ENCODE assay signal across 8 mouse cellular contexts in genomic region chr11:109649975-109650701, GRCm38 (mm10). TPM values are rescaled to one million over a fixed set of nuclear protein-coding genes. Genes with fewer than 3 reads are reported as not detected.
DNase-seq lines count a peak whose midpoint lies in the region; ATAC-seq lines count a peak whose summit lies in the region.

No protein-coding gene starts in this region.

- peak; percentile 81 for DNase-seq in embryo, embryonic 10 days (ENCODE audit: low spot score)
- peak; percentile 80 for DNase-seq in gastrocnemius, postnatal 14 days
- DNase-seq in intestine, embryonic 14.5 days (ENCODE audit: low spot score) = peak; percentile 82
- DNase-seq in left cerebral cortex, postnatal 14 days (ENCODE audit: low spot score in 2 of 2) = peak; percentile 84 to 90
- DNase-seq in right cerebral cortex, postnatal 25 days = peak; percentile 87
- peak; percentile 41 to 60 for DNase-seq in urinary bladder, postnatal 36 days (ENCODE audit: low spot score in 2 of 2)

- peak overlapping the region; percentile 64 for H3K4me3 ChIP-seq in intestine, embryonic 14.5 days (ENCODE audit: low read depth, low read length)

- peaks cover 22% of the 10 kb centered on the region for H3K4me1 ChIP-seq in intestine, embryonic 14.5 days (replicated peaks; ENCODE audit: control insufficient read depth, insufficient read depth, low read length)

- H3K4me2 ChIP-seq in intestine, embryonic 14.5 days (ENCODE audit: low read length) = peak overlapping the region; percentile 79

- WGBS in intestine, embryonic 14.5 days = 2% methylated on average over 31 of the region's 31 CpGs

- intact Hi-C loops in gastrocnemius, postnatal 14 days (cut with DNase I; ENCODE audit: low total_unique reads) = no loop called here
- intact Hi-C loops in left cerebral cortex, postnatal 14 days (cut with DNase I) = no loop called here

- H3K36me3 ChIP-seq in intestine, embryonic 14.5 days (ENCODE audit: control insufficient read depth, insufficient read depth, low read length) = peaks cover 19% of the 10 kb centered on the region

- H3K27ac ChIP-seq in intestine, embryonic 14.5 days (ENCODE audit: low read depth) = peak overlapping the region; percentile 96

- ATAC-seq in activated CD4-positive, CD25-positive, alpha-beta regulatory T cell, adult 4 months = peak; percentile 42
- ATAC-seq in intestine, embryonic 14.5 days (replicated peaks; ENCODE audit: low FRiP score, low TSS enrichment, low read depth) = peak; percentile 77
- peak; percentile 56 for ATAC-seq in megakaryocyte-erythroid progenitor cell, adult 5-6 weeks (replicated peaks; ENCODE audit: low FRiP score, low TSS enrichment, poor library complexity, severe bottlenecking)

- H3K27me3 ChIP-seq in intestine, embryonic 14.5 days (replicated peaks; ENCODE audit: control insufficient read depth, insufficient read depth, low read length) = no peaks in the 10 kb centered on the region

- peak overlapping the region; percentile 89 for H3K9ac ChIP-seq in intestine, embryonic 14.5 days (ENCODE audit: low read length)

- H3K9me3 ChIP-seq in intestine, embryonic 14.5 days (ENCODE audit: control insufficient read depth, low read length) = no peaks in the 10 kb centered on the region

RNA-seq across cellular contexts. Expression of gene Prkar1a, which starts 0.9 kb away (rescaled TPM):
- 100 to 1,000 TPM; 491 to 502 TPM for polyA plus RNA-seq in activated CD4-positive, CD25-positive, alpha-beta regulatory T cell, adult 4 months (2017; shearing (Covaris generic))
- total RNA-seq in gastrocnemius, postnatal 14 days (2021) = 100 to 1,000 TPM; 172 to 199 TPM
- 328 and 365 TPM in 2 replicates for polyA plus RNA-seq in intestine, embryonic 14.5 days (2014; fragmentation: Nextera tagmentation; extraction: Ambion mirVana)
- total RNA-seq in left cerebral cortex, postnatal 14 days (2021) = 100 to 1,000 TPM; 470 to 506 TPM
- total RNA-seq in megakaryocyte-erythroid progenitor cell, adult 5-6 weeks (2014; fragmentation: Nextera tagmentation) = 93.1 and 106 TPM in 2 replicates
- 72.0 and 76.5 TPM in 2 replicates for total RNA-seq in megakaryocyte-erythroid progenitor cell, adult 5-6 weeks (2017)

RNA-seq across cellular contexts. Expression of gene Wipi1, which starts 38.4 kb away (rescaled TPM):
- under 1 TPM in 1 of 2 experiments, not detected in 1; 0.29 TPM for polyA plus RNA-seq in activated CD4-positive, CD25-positive, alpha-beta regulatory T cell, adult 4 months (2017; shearing (Covaris generic))
- total RNA-seq in gastrocnemius, postnatal 14 days (2021) = 10 to 100 TPM; 59.7 to 62.2 TPM
- polyA plus RNA-seq in intestine, embryonic 14.5 days (2014; fragmentation: Nextera tagmentation; extraction: Ambion mirVana) = 18.0 and 18.2 TPM in 2 replicates
- total RNA-seq in left cerebral cortex, postnatal 14 days (2021) = 10 to 100 TPM; 21.8 to 22.2 TPM
- 21.2 and 30.6 TPM in 2 replicates for total RNA-seq in megakaryocyte-erythroid progenitor cell, adult 5-6 weeks (2014; fragmentation: Nextera tagmentation)
- total RNA-seq in megakaryocyte-erythroid progenitor cell, adult 5-6 weeks (2017) = 5.9 and 9.0 TPM in 2 replicates

Comparison
In these comparisons a context has a peak if more than half of its experiments do, and no peak if none do; other contexts are left out.
1. Peak in every context shown above with its lines: DNase-seq, ATAC-seq, H3K4me3 ChIP-seq and H3K27ac ChIP-seq.